Mouse (Mus musculus) CD8-positive naive resting alpha-beta T cell, adult 2 months (primary cell): ENCODE results near the gene Lefty2.

Experiments
- DNase-seq, 2 experiments: peaks; one replicate each; pipeline ENCODE4 v3.0.0; 2022; ENCODE audit warnings: low read depth in 2 of 2, low spot score in 2 of 2

The Lefty2 gene

GRCm38 (mm10) chr1:180892808-180893207, at the start of gene Lefty2:
TSS of gene Lefty2 (plus strand) at chr1:180893108.
- DNase-seq: no peak

GRCm38 (mm10) chr1:180848114-180848510, 44.8 kb upstream of the Lefty2 start:
- DNase-seq: peak; percentile 52 to 61

DNA sequence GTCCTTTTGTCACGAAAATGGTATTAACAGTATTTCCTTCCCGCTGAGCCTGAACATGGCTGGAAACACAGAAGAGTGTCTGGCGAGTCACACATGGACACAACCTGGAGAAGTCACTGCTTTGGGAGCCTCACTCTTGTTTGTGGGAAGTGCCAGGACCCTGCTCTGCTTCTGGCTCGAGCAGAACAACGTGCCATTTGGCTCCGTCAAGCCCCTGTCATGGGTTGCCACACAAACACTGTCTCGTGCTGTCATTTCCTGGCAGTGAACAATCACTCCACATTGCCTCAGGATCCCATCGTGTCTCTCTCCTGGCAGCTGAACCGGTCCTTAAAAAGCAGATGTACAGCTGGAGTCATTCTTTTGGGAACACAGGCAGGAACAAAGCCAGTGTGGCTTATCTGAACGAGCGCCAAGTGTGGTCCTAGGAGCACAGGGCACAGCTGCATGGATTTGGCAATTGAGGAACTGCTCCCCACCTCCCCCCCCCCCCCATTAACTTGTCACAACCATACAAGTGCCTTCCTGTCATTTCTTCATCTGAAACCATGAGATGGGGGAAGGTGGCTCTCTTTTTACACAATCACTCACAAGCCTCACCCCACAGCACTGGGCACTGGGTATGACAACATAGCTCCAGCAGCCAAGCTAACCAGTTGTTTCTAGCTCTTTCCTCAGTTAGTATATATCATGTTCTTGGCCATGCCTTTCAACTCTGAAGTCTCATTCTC, 44.2 kb upstream of the Lefty2 start:
- DNase-seq: peak; percentile 38 to 56

DNA sequence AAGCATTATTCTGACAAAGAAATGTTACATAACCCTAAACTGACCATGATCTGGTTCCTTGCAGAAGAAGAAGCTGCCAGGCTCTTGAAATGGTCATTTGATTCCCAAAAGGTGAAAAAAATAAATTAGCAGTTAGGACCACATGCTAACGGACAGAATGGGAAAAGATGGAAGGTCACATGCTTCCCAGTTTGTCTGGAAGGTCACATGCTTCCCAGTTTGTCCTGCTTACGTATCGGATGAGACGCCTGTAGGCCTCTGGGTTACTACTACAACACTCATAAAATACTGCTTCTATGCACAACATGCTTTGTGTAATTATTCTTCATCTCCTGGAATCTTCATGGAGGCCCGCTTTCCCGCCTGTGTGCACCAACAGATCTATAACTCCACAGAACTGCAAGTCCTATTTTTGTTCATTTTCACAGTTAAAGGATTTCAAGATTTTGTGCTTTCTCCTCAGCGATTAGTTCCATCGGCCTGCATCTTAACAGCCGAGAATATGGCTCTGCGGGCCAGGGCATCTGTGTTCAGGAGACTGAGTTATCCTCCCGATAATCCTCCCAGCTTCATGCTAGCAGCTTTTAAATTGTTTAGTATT, 43.1 kb upstream of the Lefty2 start:
- DNase-seq: no peak

DNA sequence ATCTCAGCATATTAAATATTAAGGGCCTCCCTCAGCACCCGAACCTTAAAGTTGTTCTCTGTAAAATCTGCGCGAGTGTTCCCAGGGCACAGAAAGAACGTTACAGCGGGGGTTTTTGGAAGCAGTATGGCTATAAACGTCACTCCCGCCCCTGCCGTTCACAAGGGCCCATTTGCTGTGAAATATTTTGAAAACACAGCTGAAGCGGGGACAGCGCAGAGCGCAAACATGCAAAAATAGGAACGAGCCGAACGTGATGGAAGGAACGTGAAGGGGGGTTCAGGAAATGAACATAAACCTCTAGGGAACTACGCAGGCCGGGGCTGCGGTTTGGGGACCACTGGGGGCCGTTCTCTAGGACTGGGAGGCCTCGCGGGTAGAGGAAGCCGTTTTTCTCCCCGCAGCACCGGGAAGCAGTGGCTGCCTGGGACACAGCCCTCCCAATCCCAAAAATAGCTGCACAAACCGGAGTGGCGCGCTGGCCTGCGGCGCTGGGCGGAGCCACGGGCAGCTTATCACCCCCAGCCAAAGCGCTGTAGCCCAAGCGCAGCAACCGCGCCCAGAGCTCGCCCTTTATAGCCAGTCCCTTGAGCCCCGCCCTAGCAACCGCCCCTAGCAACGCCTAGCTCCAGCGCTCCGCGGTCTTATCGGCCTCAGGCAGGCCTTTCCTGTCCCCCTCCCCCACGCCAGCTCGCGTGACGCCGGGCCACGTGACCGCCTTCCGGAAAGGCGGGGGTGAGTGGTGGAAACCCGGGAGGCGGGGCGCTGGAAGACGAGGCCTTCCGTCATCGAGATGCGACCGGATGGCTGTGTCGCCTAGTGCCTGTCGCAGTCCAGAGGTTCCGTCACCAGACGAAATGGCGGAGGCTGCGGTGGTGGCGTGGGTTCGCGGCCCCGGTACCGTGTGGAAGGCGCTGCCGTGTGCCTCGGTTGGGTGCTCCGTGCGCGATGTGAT, 42.3 kb upstream of the Lefty2 start, which contains the start of gene Sde2:
Gene Sde2 (plus strand): TSS at position 812 of the 955 bp plus-strand sequence.
- DNase-seq: peak; percentile 100

- DNase-seq: no peak
Measured at GRCm38 (mm10) chr1:180858763-180859162, 34.1 kb upstream of the Lefty2 start.

- DNase-seq: no peak
Measured at GRCm38 (mm10) chr1:180860030-180860429, 32.9 kb upstream of the Lefty2 start.

DNA sequence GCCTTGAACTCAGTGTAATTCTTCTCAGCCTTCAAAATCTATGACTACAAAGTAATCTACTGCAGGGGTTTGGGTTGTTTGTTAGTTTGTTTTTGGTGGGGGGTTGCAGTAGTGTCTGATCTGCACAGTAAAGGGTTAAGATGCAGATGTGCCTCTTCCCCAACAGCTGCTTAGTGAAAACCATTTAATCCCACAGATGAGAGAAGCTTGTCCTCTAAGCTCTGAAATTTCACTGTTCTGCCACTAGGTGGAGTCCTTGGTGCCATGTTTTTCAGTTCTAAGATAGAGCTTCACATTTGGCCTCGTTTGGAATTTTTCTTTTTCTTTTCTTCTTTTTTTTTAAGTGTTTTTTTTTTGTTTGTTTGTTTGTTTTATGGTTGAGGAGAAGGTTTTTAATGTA, 29.3 kb upstream of the Lefty2 start:
- DNase-seq: peak in 1 of 2 experiments; percentile 37

GRCm38 (mm10) chr1:180866001-180866400, 26.9 kb upstream of the Lefty2 start:
- DNase-seq: no peak

DNA sequence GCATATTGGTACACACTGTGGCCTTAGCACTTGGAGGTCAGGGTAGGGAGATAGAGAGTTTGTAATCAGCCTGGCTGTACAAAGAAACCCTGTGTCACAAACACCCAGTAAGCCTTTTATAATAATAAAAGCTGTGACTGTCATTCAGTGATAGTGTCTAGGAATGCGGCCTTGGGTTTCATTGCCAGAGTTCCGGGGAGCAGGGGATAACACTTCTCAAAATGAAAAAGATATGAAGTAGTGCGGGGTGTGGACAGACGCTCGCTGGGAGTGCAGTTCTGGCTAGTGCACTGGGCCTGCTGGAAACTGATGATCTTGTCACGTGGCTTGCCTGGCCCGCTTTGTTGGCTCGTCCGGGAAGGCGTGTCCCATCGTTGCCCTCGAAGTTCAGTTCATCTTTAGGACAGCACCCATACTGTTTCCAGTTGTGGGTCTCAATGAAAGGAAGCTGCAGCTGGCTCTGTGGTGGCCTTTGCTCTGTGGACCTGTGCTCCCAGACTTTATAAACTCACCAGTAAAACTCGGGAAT, 22.7 kb upstream of the Lefty2 start:
- DNase-seq: no peak

DNA sequence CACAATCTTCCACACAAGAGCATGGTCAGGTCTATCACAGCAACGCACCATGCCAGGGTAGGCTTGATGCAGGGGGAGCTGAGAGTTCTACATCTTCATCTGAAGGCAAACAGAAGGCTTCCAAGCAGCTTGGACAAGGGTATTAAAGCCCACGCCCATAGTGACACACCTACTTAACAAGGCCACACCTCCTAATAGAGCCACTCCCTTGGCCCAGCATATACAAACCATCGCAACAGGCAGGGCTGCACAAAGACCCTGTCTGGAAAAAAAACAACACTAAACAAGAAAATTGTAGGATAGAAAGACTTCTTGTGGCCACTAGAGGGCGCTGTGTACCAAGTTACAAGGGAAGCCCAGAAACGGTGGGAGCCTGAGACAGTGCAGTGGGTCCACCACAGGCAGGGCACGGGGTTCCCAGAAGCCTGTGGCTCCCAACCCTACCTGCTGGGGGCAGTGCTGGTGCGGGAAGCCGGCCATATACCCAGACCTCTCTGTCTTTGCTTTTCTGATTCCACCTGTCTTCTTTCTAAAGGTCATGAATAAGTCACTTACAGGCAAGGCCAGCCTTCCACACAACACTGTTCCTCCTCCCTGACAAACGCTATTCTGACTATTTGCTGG, 18.9 kb upstream of the Lefty2 start:
- DNase-seq: peak; percentile 64 to 66

GRCm38 (mm10) chr1:180874615-180875014, 18.3 kb upstream of the Lefty2 start:
- DNase-seq: no peak

DNA sequence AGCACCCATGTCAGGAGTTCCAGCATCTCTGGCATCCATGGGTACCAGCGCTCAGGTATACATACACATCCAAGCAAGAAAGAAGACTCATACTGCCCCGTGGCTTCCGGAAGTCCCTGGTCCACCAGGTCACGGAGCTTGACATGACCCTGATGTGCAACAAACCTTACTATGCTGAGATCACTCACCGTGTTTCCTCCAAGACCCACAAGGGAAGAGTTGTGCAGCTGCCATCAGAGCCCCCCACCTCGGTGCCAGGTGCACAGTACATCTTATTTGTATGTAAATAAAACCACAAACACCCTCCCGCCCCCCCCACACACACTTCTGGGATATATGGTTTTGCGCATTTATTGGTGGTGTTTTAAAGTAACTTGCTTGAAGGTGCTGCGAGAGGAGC, 17.8 kb upstream of the Lefty2 start:
- DNase-seq: no peak

GRCm38 (mm10) chr1:180877466-180877865, 15.4 kb upstream of the Lefty2 start:
- DNase-seq: no peak

- no peak for DNase-seq
Measured at GRCm38 (mm10) chr1:180881768-180882167, 11.1 kb upstream of the Lefty2 start.

- no peak for DNase-seq
Measured at GRCm38 (mm10) chr1:180883731-180884130, 9.2 kb upstream of the Lefty2 start.

DNA sequence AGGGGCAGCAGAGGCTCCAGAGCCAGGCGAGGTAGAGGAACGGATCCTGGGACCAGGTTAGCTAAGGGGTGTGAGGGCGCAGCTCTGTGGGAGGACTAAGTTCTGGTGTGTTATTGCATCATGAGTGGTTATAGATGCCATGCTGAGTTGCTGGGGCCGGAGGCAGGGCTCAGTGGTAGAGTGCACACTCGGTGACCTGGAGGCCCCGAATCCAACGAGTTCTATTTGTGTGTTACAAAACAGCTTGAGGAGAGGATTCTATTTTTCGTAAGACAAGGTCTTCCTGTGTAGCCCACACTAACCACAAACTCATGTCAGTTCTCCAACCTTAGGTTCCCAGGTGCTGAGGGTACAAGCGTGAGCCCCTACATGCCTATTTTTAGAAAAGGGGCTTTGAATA, 8.4 kb upstream of the Lefty2 start:
- peak; percentile 34 to 45 for DNase-seq

DNA sequence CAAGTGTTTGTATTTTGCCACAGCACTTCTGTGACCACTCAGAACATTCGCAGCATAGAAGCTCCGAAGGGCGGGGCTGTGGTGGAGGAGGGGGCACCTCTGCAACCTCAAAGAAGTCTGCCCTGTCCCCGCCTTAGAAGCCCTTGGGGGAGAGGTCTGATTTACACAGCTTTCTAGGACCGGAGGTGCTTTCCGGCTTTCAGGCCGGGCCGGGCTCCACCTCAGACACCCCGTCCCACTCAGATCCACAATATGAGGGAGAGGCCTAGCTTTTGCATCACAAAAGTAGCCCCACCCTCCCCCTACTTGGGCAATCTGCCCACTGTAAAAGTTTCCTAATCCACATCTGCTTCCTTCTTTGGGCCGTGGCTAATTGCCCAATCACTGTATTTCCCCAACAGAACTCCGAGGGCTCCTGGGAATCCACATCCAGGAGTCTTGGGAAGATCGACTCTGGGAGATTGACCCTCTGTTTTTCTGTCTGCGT, 4.3 kb upstream of the Lefty2 start:
- DNase-seq: no peak

DNA sequence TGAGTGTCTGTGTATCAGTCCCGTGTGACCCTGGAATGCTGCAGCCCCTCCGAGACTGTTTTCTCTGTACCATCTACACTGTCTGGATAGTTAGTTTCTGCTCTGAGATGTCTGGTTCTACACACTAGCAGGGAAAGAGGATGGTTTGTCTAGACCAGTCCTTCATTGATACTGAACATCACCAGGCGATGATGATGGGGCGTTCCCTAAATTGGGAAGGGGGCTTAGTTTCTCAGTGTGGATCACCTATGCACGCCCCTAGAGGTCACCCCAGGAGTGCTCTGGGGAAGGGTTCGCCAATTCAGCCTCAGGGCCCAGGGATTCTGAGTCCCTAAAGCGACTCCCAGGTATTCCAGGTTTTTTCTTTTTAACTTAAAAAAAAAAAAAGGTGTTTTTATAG, 3.7 kb upstream of the Lefty2 start:
- DNase-seq: no peak

DNA sequence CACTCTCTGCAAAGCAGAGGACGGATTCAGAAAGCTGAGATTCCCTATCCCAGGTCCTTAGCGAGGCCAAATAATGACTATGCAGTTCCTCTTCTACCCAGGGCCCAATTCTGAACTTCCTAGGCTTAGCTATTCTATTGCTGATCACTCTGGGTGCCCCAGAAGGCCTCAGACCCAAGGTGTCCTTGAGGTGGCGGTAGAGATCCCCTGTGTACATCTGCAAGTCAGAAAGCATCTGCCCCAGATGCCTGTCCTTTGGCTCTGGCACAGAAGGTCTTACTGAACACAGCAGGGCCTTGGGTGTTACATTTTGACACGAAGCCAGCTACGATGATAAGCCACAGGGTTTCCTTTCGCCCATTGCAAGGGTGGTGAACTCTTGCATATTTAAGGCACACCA, 3.1 kb upstream of the Lefty2 start:
- peak in 1 of 2 experiments; percentile 50 for DNase-seq
